Mouse (Mus musculus): ENCODE data around the gene Adamts17. TPM values are rescaled to one million over a fixed set of nuclear protein-coding genes. Genes with fewer than 3 reads are reported as not detected.

Gene Adamts17
- polyA plus RNA-seq, 1 experiment: 4.5 TPM

GRCm38 (mm10) chr7:66847299-66847698, 7.8 kb downstream of the Adamts17 start:
- TF ChIP-seq CTCF (IDR thresholded peaks at IDR 0.05; ENCODE audit: borderline replicate concordance, extremely low read depth, insufficient read depth, insufficient read length): no peak
- TF ChIP-seq POLR2A (IDR thresholded peaks at IDR 0.05; ENCODE audit: borderline replicate concordance, extremely low read depth, insufficient read depth, insufficient read length, poor library complexity, severe bottlenecking): no peak
- no peak for DNase-seq (ENCODE audit: low read depth)

GRCm38 (mm10) chr7:66849316-66849715, 9.8 kb downstream of the Adamts17 start:
- TF ChIP-seq CTCF (IDR thresholded peaks at IDR 0.05; ENCODE audit: borderline replicate concordance, extremely low read depth, insufficient read depth, insufficient read length): no peak
- TF ChIP-seq POLR2A (IDR thresholded peaks at IDR 0.05; ENCODE audit: borderline replicate concordance, extremely low read depth, insufficient read depth, insufficient read length, poor library complexity, severe bottlenecking): no peak
- no peak for DNase-seq (ENCODE audit: low read depth)

- TF ChIP-seq POLR2A (IDR thresholded peaks at IDR 0.05; ENCODE audit: borderline replicate concordance, extremely low read depth, insufficient read depth, insufficient read length, poor library complexity, severe bottlenecking) (no peak), CTCF (IDR thresholded peaks at IDR 0.05; ENCODE audit: borderline replicate concordance, extremely low read depth, insufficient read depth, insufficient read length) (no peak)
- DNase-seq (ENCODE audit: low read depth): no peak
Measured at GRCm38 (mm10) chr7:66852164-66852563, 12.6 kb downstream of the Adamts17 start.

- no peak for TF ChIP-seq POLR2A (IDR thresholded peaks at IDR 0.05; ENCODE audit: borderline replicate concordance, extremely low read depth, insufficient read depth, insufficient read length, poor library complexity, severe bottlenecking)
- DNase-seq (ENCODE audit: low read depth): peak; percentile 62
Measured at GRCm38 (mm10) chr7:66857610-66858009, 18.1 kb downstream of the Adamts17 start.

- no peak for DNase-seq (ENCODE audit: low read depth)
- TF ChIP-seq POLR2A (IDR thresholded peaks at IDR 0.05; ENCODE audit: borderline replicate concordance, extremely low read depth, insufficient read depth, insufficient read length, poor library complexity, severe bottlenecking): no peak
- TF ChIP-seq CTCF (IDR thresholded peaks at IDR 0.05; ENCODE audit: borderline replicate concordance, extremely low read depth, insufficient read depth, insufficient read length): no peak
Measured at GRCm38 (mm10) chr7:66858247-66859075, 18.9 kb downstream of the Adamts17 start.

- peak; percentile 82 for DNase-seq (ENCODE audit: low read depth)
- TF ChIP-seq CTCF (IDR thresholded peaks at IDR 0.05; ENCODE audit: borderline replicate concordance, extremely low read depth, insufficient read depth, insufficient read length) (no peak), POLR2A (IDR thresholded peaks at IDR 0.05; ENCODE audit: borderline replicate concordance, extremely low read depth, insufficient read depth, insufficient read length, poor library complexity, severe bottlenecking) (no peak)
Measured at GRCm38 (mm10) chr7:66859220-66859619, 19.7 kb downstream of the Adamts17 start.

- TF ChIP-seq POLR2A (IDR thresholded peaks at IDR 0.05; ENCODE audit: borderline replicate concordance, extremely low read depth, insufficient read depth, insufficient read length, poor library complexity, severe bottlenecking) (no peak), CTCF (IDR thresholded peaks at IDR 0.05; ENCODE audit: borderline replicate concordance, extremely low read depth, insufficient read depth, insufficient read length) (peak; percentile 39; the same call in 1 of the 2 replicates)
- no peak for DNase-seq (ENCODE audit: low read depth)
Measured at GRCm38 (mm10) chr7:66866944-66867718, 27.6 kb downstream of the Adamts17 start.

- TF ChIP-seq CTCF (IDR thresholded peaks at IDR 0.05; ENCODE audit: borderline replicate concordance, extremely low read depth, insufficient read depth, insufficient read length) (no peak), POLR2A (IDR thresholded peaks at IDR 0.05; ENCODE audit: borderline replicate concordance, extremely low read depth, insufficient read depth, insufficient read length, poor library complexity, severe bottlenecking) (no peak)
- peak; percentile 80 for DNase-seq (ENCODE audit: low read depth)
Measured at GRCm38 (mm10) chr7:66867719-66868501, 28.4 kb downstream of the Adamts17 start.

- TF ChIP-seq POLR2A (IDR thresholded peaks at IDR 0.05; ENCODE audit: borderline replicate concordance, extremely low read depth, insufficient read depth, insufficient read length, poor library complexity, severe bottlenecking) (no peak), CTCF (IDR thresholded peaks at IDR 0.05; ENCODE audit: borderline replicate concordance, extremely low read depth, insufficient read depth, insufficient read length) (no peak)
- no peak for DNase-seq (ENCODE audit: low read depth)
Measured at GRCm38 (mm10) chr7:66871520-66871919, 32.0 kb downstream of the Adamts17 start.

GRCm38 (mm10) chr7:66871940-66872511, 32.5 kb downstream of the Adamts17 start:
- DNase-seq (ENCODE audit: low read depth): peak; percentile 31
- TF ChIP-seq POLR2A (IDR thresholded peaks at IDR 0.05; ENCODE audit: borderline replicate concordance, extremely low read depth, insufficient read depth, insufficient read length, poor library complexity, severe bottlenecking) (no peak), CTCF (IDR thresholded peaks at IDR 0.05; ENCODE audit: borderline replicate concordance, extremely low read depth, insufficient read depth, insufficient read length) (no peak)

- no peak for DNase-seq (ENCODE audit: low read depth)
- TF ChIP-seq POLR2A (IDR thresholded peaks at IDR 0.05; ENCODE audit: borderline replicate concordance, extremely low read depth, insufficient read depth, insufficient read length, poor library complexity, severe bottlenecking) (no peak), CTCF (IDR thresholded peaks at IDR 0.05; ENCODE audit: borderline replicate concordance, extremely low read depth, insufficient read depth, insufficient read length) (no peak)
Measured at GRCm38 (mm10) chr7:66873235-66873634, 33.7 kb downstream of the Adamts17 start.

Measured in brain, embryonic 14.5 days (tissue).